Mouse (Mus musculus) ES-Bruce4 (cell line): ENCODE results near the gene Osbpl2.

Experiments
- CTCF ChIP-seq: IDR thresholded peaks from one replicate; pipeline ENCODE4 v1.8.1; 2011; ENCODE audit warnings: low read depth, low read length
- EP300 ChIP-seq: IDR thresholded peaks from 2 replicates; pipeline ENCODE4 v1.6.1; 2011; ENCODE audit warnings: low read depth, low read length; ENCODE audit not compliant: insufficient read depth

- no peak for TF ChIP-seq CTCF
- no peak for TF ChIP-seq EP300
Observed at GRCm38 (mm10) chr2:180120292-180120761, 1.2 kb downstream of the Osbpl2 start.
